Mouse (Mus musculus) erythroblast, adult 5-6 weeks (primary cell): ENCODE data around the gene Icam5. TPM values are rescaled to one million over a fixed set of nuclear protein-coding genes. Genes with fewer than 3 reads are reported as not detected.
"Not testable (repeated sequence)": the region's sequence is repeated elsewhere in the genome, so short reads cannot be mapped to it uniquely, and the experiment has no call there.

Source experiments
- ATAC-seq: replicated peaks from 2 replicates; pipeline ENCODE4 v1.8.0; 2016; ENCODE audit warnings: moderate number of reproducible peaks, mild to moderate bottlenecking, moderate TSS enrichment, inconsistent platforms; ENCODE audit not compliant: poor library complexity, low FRiP score, severe bottlenecking
- total RNA-seq, 2 experiments: library from RNA; stranded (forward) in 1 of 2; stranded (reverse) in 1 of 2; fragments of 150-400 nt in 1 of 2; fragments of 200-764, 138-1000 nt in 1 of 2; gene quantifications; 2 replicates each; pipeline versions ENCODE4 v1.2.3 to v1.2.4; 2015 to 2017; ENCODE audit warnings: low replicate concordance in 2 of 2

Gene Icam5
- total RNA-seq, 2 experiments from 2014 or later = 0.58 to 4.7 TPM

DNA sequence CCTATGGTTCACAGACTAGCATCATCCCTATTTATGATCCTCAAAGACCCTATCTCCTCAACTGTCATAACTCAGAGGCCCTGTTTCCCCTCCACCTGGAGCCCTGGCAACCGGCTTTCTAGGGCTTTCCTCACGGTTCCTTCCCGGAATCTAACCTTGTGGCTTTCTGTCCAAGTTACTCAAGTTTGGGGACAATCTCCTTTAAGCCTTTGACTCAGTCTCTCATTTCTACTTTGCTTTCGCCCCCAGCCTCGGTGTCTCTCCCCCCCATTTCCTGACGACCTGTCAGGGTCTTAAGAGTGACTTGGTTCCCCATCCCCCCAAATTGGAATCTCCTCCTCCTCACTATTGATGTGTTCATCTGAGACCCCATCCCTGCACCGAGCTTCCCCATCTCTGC, 618 bp downstream of the Icam5 start:
- ATAC-seq = no peak

DNA sequence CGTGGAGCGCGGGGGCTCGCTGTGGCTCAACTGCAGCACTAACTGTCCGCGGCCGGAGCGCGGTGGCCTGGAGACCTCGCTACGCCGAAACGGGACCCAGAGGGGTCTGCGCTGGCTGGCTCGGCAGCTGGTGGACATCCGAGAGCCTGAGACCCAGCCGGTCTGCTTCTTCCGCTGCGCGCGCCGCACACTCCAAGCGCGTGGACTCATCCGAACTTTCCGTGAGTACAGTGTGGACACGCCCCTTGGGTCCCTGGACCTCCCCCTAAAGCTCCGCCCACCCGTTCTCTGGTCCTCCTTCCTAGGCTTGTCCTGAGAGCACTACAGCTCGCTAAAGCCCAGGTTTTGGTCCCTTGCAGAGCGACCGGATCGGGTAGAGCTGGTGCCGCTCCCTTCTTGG, 1.3 kb downstream of the Icam5 start:
- peak; percentile 44 for ATAC-seq

DNA sequence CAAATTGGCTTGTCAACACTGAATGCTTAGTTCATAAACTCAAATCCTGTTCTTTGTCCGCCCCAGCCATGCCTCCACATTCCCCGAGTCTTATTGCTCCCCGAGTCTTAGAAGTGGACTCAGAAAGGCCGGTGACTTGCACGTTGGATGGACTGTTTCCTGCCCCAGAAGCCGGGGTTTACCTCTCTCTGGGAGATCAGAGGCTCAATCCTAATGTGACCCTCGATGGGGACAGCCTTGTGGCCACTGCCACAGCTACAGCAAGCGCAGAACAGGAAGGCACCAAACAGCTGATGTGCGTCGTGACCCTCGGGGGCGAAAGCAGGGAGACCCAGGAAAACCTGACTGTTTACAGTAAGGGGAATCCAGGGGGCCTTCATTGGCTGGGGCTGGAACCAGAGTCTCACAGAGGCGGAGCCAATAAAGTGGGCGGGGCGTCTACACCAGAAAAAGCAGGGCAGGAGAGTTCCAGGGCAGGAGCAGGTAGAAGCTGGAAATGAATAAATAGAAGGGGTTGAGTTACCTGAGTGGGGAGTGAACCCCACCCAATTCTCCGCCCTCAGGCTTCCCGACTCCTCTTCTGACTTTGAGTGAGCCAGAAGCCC, 2.7 kb downstream of the Icam5 start:
- ATAC-seq = no peak

DNA sequence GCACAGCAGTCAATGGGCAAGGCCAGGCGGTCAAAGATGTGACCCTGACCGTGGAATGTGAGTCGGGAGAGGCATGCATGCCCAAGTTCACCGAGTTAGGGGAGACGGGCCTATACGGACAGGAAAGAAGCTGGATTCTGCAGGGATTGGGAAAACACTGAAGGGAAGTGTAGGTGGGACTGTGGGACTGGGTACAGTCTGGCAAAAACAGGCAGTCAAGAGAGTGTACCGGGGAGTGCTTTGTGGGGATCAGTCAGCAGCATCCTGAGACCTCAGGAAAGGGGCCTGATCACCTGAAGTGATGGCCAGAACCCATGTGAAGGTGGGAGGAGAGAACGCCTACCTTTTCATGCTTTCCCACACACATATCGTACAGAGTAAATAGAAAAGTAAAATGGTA, 3.7 kb downstream of the Icam5 start:
- no peak for ATAC-seq

DNA sequence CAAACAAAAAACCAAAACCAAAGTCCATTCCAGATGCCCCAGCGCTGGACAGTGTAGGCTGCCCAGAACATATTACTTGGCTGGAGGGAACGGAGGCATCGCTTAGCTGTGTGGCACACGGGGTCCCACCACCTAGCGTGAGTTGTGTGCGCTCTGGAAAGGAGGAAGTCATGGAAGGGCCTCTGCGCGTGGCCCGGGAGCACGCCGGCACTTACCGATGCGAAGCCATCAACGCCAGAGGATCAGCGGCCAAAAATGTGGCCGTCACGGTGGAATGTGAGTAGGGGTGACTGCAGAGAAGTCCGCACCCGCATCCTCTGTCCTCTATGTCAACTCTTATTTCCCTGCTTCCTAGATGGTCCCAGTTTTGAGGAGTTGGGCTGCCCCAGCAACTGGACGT, 4.3 kb downstream of the Icam5 start:
- no peak for ATAC-seq

DNA sequence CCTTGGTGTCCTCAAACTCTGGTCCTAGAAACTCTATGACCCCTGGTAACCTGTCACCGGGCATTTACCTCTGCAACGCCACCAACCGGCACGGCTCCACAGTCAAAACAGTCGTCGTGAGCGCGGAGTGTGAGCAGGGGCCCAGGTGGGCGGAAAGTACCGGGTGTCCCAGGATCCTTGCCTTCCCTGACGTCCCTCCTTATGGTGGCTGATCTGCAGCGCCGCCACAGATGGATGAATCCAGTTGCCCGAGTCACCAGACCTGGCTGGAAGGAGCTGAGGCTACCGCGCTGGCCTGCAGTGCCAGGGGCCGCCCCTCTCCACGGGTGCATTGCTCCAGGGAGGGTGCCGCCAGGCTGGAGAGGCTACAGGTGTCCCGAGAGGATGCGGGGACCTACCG, 4.8 kb downstream of the Icam5 start:
- no peak for ATAC-seq

DNA sequence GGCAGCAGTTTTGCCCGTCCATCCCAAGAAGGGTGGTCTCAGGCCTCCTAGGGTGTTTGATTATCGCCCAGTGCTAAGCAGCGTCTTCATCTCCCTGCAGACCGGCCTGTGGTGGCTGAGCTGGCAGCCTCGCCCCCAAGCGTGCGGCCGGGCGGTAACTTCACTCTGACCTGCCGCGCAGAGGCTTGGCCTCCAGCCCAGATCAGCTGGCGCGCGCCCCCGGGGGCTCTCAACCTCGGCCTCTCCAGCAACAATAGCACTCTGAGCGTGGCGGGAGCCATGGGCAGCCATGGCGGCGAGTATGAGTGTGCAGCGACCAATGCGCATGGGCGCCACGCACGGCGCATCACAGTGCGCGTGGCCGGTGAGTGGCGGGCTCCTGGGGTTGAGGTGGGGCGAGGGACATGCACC, 5.6 kb downstream of the Icam5 start:
- no peak for ATAC-seq

DNA sequence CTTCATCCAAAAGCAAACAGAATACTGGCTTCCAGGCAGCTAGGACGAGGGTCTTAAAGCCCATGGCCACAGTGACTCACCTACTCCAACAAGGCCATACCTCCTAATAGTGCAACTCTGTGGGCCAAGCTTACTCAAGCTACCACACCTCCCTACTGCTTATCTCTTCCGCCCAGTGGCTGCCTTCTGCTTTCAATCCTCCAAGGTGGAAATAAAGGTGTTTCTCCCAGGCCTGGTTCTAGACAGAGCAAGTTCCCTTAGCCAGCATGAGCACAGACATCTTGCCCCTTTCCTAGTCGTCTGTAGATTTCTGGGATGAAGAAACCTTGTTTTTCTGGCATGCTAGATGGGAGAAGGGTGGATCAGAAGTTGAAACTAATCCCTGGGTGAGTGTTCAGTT, 7.9 kb downstream of the Icam5 start:
- ATAC-seq = peak; percentile 87

DNA sequence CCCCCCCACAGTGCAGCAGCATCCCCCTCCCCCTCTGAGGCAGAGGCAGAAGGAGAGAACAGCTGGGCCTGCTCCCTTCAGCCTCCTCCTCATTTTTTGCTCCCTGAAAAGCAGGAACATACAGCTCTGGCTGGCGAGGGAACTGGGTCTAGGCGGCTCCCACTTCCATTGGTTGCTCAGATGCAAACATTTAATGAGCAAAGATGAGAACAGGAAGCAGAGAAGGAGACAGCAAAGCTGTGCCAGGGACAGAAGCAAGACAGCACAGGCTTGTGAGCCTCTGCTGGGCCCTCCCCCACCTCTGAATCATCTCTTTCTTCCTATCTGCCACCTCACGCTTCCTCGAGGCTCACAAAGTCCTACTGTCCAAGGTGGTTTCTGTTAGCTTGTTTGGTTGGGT, 9.4 kb downstream of the Icam5 start:
- no peak for ATAC-seq

DNA sequence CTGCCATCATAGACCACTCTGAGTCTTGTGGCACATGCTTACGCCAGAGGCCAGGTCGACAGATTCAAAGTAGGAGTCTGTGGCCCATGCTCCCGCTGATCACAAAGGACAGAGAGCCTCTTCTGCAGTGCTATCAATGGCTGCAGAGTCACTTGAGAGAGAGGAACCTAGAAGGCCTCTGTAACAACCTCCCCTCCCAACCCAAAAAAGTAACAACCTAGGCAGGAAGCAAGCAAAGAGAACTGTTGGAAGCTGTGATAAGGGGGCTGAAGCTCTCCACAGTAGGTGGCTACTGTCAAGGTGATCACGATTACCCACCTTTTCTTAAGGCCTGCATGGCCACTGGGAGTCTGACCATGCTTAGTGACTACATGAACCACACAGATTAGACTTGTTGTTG, 11.7 kb downstream of the Icam5 start:
- ATAC-seq = no peak

DNA sequence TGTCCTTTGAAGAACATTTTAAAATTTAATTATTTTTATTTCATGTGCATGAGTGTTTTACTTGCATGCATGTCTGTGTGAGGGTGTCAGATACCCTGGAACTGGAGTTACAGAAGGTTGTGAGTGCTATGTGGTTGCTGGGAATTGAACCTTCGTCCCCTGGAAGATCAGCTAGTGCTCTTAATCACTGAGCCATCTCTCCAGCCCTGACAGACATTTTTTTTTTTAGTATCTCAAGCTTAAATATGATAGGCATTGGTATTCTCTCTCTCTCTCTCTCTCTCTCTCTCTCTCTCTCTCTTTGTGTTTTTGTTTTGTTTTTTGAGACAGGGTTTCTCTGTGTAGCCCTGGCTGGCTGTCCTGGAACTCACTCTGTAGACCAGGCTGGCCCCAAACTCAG, 12.9 kb downstream of the Icam5 start:
- ATAC-seq = not testable (repeated sequence)

DNA sequence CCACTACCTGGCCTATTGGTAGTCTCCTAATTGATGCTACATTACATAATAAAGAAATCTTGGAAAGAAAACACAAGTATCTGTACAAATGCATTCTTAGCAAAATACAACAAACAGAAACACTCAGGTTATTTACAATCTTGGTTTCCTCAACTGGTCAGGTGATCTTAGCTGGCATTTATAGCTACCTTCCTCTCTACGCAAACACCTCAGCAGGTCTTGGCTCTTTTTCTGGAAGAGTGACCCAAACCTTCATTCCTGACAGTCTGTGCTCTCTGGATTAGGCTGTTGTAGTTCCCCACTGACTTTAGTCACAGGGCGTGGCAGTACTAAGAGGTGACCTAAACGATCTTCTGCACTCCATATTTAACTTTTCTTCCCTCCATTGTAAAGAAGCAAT, 13.4 kb downstream of the Icam5 start:
- no peak for ATAC-seq

DNA sequence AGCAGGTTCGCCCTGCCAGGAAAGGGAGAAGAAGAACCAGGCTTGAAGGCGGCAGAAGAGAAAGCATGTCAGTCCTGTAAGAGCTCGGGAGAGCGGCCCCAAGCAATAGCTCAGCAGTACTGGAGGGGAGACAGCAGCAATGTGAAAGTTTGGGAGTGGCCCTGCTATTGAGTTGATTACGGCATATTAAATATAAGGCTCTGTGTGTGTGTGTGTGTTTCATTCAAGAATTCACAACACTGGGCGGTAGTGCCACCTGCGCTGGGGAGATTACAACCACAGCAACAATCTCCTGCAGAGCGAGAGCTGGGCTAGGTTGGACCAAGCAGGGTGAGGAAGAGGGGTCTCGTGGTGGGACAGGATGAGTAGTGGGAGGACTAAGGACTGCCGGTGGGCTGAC, 19.7 kb downstream of the Icam5 start:
- peak; percentile 52 for ATAC-seq

DNA sequence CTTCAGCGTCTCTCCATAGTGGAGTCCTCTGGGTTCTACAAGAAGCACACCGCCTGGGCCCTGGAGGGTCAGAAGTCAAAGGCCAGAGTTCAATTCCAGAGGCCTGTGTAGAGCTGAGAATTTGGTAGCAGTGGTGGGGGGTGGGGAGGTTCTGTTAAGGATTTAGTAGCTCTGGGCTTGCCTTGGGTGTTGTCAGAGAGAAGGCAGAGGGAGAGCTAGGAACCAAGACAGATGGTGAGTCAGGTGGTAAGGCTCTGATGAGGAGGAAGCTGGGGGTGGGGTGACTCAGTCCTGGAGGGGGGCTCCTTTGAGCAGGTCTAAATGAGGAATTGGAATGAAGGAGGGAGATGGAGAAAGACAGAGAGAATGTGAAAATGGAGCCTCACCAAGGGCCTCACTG, 31.1 kb downstream of the Icam5 start:
- no peak for ATAC-seq

DNA sequence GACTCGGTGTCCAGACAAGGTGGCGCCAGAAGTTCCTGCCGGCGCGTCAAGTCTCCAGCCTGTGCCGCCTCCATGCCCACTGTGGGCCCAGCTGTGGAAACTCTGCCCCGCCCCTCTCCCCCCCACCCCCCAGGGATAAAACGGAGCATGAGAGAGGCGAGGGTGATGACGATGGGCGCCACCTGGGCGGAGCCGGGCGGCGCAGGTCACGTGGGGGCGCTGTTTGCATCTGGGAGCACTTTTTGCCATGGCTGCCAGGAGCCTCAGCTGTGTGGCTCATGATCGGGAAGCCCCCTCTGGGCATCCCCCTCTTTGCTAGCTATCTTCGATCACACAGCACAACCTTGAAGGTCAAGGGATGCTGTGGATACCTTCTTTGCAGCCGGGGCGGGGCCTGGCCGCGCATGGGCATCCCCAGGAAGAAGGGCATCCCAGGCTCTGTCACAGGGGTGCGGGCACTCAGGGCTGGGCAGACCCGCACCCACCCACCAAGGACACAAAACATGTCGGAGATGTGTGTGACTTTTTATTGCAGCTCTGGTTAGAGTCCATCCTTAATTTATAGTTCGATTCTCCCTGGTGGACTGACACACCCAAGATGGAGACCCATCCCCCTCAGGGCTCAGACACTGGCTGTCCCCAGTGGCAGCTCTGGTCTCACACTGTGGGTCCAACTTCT, 35.3 kb downstream of the Icam5 start, which contains the start of gene Zglp1:
Gene Zglp1 (minus strand): TSS at position 88 of the 679 bp plus-strand sequence.
- ATAC-seq = no peak

DNA sequence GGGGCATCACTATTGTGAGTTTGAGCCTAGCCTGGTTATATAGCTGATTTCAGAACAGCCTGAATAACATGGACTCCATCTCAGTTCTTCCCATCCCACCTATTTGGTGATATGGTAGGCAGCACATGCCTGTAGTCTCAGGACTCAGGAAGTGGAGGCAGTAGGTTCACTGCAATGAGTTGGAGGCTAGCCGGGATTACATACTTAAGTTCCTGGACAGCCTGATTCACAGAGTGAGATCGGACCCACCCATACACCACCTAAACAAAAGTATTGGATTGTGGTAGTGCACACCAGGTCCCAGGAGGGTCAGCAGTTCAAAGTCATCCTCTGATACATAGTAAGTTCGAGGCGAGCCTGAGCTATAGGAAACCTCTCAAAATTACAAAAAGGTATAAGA, 40.8 kb downstream of the Icam5 start:
- ATAC-seq = peak; percentile 4; the same call in 1 of the 2 replicates

DNA sequence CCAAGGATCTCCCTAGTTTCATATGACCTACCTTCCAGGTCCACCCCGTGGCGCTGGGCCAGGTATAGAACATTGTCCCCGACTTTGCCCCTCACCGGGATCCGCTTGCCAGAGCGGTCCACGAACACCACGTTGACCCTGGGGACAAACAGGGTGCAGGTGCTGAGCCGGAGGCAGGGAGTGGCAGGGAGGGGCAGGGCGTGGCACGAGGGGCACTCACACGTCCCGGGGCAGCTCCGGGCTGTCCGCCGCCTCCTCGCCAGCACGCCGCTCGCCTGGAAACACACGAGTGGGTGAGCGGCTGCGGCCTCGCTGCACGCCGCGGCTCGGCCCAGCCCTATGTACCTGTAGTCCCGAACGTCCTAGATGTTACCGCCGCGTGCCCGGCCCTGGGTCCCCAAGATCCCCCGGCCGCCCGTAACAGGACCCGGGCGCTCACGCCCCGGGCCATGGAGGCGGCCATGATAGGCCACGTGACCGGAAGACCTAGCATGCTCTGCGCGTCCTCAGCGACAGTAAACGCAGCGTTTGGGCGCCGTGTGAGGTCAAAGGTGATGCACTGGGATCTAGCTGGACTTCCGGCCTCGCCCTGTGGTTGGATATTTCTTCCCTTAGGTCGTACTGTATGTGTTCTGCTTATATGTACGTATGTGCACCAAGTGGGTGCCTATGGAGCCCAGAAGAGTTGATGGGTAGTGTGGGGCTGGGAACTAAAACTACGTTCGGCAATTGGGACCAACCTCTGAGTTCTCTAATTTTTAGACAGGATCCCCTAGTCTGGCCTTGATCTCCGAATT, 41.4 kb downstream of the Icam5 start, which contains the start of the genes Gm49373 and Fdx1l:
Gene Gm49373 (minus strand): TSS at position 53 of the 797 bp plus-strand sequence.
Gene Fdx1l (minus strand): TSS at position 571 of the 797 bp plus-strand sequence.
- ATAC-seq = peak; percentile 93

DNA sequence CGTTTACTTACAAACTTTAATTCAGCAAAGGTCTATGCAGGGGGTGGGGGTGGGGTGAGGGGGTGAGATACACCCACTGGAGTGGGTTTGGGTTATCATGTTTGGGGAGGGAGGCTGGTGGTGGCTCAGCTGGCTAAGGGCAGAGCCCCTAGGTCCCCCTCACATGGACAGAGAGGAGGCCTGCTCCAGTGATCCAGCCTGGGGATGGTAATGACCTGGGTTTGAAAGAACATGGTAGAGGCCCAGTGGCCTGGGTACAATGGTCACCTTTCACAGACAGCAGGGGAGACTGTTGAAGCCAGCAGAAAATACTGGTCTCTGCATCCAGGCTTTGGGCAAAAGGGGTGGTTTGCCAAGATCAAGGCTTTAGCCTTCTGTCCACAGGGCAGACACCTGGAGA, 42.3 kb downstream of the Icam5 start:
- no peak for ATAC-seq

DNA sequence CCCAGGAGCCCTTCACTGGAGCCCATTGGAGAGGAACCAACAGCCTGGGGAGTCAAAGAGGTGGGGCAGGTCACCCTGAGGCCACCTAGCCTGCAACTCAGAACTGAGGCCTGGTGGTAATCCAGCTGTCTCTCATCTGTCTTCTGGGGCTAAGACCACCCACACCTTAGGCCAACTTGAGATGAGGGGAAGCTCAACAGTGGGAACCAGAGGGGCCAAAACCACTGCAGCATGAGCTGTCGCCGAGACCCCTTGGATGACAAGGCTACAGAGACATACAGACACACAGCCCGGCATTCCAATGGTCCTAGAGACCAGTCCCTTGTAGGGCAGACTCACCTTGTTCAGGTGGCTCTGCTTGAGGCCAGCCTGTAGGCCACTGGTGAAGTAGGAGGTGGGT, 43.8 kb downstream of the Icam5 start:
- no peak for ATAC-seq

DNA sequence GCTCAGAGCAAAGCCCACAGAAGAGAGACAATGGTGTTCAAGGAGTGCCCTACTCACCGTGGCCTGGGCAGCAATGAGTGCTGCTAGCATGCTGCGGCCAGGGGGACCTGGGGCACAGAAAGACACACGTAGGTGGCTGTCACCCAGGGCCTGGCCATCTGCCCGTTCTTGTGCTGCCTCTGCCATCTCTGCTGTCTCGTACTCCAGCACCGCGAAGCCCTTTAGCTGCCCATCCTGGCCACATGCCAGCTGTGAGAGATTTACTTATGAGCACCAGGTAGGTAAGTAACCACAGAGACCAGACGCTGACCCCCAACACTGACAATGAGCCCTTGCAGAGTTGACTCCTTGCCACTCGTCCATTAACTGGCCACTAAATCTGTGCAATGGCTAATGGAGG, 49.3 kb downstream of the Icam5 start:
- ATAC-seq = no peak

DNA sequence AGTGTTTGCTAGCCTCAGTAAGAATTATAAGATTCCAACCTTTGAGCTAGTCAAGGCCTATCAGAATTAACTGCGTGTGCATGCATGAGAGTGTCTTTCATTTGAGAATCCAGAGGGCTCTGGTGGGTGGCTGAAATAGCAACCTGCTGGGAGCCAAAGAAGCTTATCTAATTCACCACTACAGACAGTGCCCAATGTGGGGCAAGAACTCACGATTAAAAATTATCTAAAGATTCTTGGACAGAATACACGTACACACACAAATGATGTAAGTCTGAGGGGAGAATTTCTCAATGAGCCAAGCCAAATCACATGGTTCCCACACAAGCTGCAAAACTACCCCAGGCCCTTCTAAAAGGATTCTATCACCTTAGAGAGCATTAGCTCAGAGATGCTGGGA, 51.5 kb downstream of the Icam5 start:
- ATAC-seq = no peak
